Mouse (Mus musculus) cerebellum, adult 11-12 months (tissue): Measurements from ENCODE around the gene Slc46a3.

Source experiments
- DNase-seq: peaks from one replicate; pipeline ENCODE4 v3.0.0; 2022

Slc46a3 gene

DNA sequence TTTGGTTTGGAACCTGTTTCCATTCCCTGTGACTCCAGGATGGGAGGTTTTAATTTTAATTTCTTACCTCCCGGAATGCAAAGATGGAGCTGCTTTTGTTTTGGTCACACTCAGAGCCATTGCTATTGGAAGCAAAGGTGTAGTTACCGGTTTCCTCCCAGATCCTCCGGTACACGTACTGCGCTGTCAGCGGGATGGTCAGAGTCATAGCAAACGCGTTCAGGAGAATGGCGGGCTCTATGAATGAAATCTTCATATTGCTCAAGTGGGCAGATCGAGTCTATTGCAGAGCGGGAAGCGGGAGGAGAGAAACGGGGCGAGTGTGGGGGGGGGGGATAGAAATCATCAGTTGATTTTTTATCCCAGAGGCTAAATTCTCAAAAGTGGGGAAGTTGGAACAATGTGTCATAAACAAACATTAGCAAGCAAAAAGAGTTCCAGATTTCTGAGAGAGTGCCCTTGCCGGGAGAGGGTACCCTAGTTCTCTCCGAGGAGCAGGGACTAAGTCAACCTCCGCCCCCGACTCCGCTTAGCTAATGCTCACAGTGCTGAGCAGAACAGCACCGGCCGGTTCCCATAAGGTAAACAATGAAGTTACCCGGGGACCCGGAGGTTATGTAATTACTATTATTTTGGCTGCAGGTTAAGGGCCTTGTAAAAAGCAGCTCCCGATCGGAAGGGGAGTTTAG, 705 bp downstream of the Slc46a3 start:
- DNase-seq: peak; percentile 52

DNA sequence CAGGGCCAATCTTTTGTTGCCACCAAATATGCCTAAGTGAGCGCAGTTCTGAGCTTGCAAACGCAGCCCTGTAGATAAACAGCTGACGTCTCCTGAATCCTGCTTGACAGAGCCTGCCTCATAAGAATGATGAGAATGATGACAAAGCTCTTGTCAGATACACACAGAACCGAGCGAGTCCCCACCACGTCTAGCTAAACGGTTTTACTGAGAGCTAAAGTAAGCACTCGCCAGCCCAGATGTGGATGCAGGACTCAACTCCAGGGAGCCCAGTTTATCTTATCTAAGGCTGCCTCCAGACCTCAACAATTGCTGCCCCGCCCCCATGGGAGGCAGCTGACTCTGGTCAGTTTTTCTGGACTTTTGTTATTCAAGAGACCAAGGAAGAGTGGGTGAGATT, 1.5 kb downstream of the Slc46a3 start:
- peak; percentile 14 for DNase-seq

DNA sequence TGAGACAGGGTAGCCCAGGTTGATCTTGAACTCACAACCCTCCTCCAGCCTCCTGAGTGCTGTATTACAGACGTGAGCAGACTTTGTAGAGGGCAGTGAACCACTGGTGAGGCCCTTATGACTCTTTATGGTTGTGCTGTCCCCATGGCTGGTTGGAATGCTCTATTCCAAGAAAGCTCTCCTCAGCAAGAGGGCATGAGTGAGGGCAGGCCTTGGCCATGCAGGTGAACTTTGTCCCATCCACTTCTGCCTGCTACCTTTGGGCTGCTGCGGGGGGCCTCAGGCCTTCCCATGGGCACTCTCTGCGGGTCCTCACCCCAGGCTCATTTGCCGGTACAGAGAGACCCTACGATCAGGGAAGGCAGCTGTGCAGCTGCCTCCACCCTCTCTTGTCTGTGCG, 1.9 kb downstream of the Slc46a3 start:
- peak; percentile 20 for DNase-seq

DNA sequence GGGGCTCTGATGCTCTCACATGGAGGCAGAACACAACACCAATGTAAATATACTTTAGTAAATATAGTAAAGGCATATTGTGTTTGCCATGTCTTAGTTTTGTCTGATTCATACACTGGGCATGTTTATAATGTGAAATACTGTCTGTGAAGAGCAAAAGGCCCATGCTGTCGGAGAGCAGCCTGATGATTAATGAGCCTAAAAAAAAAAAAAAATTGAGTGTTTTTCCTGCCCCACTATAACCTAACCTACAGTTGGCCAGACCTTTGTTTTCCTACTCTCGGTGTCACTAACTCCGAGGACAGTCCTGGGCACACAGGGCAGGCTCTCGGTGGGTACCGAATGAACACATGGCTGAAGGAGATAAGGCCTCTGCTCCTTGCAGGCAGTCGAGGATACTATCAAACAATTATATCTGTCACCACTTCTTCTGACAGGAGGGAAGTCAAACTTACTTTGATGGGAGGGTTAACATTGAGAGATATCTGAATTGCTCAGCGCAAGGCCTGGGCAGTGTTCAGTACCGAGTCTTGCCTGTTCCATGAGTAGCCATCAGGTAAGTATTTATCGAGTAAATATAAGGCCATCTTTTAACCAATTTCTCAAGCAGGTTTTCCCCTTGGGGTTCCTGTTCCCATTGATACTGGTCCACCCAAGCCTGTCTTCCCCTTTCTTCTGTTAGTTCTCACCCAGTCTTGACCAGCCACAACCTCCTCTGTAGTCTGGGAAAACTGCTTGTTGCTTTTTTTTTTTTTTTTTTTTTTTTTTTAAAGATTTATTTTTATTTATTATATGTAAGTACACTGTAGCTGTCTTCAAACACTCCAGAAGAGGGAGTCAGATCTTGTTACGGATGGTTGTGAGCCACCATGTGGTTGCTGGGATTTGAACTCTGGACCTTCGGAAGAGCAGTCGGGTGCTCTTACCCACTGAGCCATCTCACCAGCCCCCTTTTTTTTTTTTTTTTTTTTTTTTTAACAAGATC, 6.0 kb downstream of the Slc46a3 start:
- no peak for DNase-seq

DNA sequence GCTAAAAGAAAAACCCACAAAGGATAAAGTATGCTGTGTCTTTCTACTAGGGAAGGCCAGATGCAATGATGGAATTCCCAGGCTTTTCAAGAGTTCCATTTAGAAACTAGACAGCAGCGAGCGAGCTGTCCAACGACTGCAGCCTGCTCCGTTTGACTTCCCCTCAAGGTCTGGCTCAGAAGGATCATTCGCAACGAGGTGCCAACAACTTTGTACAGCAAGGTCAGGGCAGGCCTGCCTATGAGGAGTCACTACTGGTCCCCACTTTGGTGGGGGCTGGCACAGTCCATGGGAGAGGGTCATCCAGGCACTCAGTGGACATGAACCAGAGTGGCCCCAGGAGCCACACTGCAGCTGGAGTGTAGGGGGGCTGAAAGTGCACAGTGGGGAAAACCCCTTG, 11.0 kb downstream of the Slc46a3 start:
- no peak for DNase-seq

DNA sequence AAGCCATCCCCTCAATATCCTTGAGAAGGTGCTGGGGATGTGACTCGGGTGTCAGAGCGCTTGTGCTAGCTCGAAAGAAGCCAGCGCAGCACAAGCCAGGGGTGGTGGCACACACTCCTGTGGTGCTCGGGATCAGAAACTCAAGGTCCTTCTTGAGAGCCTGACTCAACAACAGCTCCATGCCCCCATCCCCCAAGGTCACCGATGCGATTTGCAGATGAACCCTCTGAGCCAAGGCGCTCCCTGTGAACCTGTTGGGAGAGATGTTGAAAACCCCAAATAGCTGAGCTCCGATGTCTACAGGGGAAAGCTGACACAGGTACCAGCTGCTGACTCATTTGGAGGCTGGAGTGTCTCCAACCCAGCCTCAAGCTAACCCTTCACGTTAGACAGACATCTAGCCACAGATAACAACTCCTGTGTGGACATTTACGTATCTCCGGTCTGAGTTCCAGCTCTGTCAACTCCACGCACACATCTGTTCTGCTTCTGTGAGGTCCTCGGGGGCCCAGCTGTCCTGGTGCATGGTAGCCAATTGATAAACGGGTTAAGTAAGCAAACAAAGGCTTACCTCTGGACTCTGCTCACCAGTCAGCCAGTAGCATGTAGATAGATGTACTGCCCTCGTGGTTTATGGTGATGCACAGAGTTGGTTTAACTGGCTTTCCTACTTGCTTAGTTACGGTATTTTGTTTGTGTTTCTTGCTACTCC, 14.5 kb downstream of the Slc46a3 start:
- DNase-seq: no peak

DNA sequence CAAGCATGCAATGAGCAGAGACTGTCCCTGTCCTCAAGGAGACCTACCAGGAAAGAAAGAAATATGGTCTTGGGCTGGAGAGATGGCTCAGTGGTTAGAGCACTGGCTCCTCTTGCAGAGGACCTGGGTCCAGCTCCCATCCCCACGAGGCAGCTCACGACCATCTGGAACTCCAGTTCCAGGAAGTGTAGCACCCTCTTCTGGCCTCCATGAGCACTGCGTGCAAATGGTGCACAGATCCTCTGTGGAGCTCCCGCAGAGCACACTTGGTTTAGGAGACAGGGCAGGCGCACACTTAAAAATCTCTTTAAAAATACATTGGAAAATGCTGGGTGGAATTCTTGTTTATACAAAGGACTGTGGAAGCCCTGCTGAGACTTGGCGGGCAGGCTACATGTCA, 17.1 kb downstream of the Slc46a3 start:
- no peak for DNase-seq

DNA sequence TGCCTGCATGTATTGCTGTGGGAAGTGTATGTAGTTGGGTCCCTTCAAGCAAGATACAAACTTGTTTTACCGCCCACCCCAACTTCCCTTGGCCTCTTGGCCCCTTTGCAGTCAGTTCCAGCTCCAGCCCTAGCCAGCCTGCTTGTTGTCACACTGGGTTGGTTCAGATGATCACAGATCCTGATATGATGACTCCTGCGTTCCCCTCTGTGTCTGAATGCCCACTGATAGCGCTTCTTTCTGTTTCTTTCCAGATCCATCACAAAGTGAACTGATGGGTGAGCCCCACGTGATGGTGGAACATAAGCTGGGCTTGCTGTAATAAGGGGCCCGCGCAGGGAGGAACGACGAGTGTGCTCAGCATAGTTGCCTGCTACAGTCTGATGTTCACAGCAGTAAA, 19.4 kb downstream of the Slc46a3 start:
- no peak for DNase-seq

DNA sequence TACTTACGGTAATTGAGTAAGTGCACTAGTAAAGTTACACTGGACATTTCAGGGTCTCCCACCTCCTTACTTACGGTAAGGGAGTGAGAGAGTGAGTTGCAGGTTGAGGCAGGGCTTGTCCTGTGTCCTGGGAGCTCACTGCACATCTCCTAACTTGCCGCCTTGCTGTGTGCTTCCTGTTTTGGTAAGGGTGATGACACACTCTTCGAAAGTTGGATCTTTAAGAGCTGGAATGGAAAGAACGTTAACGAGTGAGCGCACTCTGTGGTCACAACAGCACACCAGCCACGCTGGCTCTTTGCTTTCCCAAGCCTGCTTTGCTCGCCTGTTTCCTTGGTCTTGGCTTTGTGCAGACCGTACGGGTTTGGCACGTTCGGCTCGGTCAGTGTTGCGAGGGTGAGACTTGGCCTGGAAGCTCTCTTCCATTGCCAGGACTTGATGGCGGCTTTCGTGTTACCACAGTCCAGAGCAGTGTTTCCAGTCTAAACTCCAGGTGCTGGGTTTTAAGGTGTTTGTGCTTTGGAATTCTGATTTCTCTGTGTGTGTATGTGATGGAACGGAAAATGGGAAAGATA, 20.0 kb downstream of the Slc46a3 start:
- DNase-seq: no peak

DNA sequence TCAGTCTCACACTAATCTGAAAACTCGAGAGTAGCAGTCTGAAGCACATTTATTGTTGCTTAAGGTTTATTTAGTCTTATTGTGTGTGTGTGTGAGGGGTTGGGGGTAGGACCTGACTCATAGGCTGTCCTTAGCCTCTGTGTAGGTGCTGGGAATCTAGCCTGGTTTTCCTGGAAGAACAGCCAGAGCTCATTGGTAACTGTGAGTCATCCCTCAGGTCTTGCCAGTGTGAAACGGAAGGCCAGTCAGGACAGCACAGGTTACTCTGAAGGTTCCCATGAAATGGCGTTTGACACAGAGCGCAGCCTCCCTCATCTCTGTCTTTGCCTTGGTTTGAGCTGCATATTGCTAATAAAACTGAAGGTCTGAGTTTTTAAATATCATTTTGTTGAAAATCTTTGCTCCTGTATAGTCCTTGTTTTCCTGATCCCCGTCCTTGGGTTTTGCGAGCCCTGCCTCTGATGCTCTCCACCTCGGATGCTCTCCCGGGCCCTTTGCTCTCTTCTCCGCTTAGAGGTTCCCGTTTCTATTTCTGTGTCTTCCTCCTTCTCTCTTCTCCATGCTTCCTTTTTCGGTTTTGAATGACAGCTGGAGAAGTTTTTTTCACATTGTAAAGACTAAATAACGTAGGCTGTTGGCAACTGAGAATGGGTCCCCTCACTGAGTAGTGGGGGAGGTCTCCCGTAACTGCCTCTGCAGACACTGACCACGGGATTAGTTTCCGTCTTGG, 23.4 kb downstream of the Slc46a3 start:
- no peak for DNase-seq

DNA sequence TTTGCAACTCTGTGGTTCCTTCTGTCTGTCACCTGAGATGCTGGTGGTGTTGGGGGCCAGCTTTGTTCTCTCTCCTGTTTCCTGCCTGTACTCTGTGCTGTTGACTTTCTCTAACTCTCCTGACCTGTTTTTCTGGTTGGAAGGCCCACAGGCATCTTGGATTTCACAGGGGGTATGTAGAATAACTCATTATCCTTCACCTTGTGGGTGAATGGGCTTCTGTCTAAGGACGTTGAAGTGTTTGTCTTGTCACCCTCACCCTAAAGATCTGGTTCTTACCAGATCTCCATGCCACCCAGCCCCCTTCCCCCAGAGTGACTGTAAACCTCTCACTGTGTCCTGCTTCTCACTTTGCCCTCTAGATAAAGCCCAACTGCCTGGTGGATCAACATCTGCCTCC, 24.3 kb downstream of the Slc46a3 start:
- DNase-seq: no peak

DNA sequence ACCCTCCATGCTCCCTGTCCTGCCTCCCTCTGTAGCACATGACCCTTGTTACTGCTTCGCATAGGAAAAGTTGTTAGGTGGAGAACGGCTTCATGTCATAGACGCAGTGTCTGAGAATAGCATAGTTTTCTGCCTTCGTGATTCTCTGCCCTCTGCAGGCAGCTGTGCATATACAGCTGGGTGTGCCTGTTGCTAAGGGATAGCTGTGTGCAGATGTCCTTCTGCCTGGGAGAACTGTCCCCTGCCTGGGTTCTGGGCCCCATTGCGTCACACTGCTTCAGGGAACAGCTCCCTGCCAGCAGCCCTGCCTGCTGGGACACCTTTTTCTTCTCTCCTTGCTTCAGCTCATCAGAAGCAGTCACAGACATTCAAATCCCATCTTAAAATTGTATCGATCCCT, 25.0 kb downstream of the Slc46a3 start:
- no peak for DNase-seq

DNA sequence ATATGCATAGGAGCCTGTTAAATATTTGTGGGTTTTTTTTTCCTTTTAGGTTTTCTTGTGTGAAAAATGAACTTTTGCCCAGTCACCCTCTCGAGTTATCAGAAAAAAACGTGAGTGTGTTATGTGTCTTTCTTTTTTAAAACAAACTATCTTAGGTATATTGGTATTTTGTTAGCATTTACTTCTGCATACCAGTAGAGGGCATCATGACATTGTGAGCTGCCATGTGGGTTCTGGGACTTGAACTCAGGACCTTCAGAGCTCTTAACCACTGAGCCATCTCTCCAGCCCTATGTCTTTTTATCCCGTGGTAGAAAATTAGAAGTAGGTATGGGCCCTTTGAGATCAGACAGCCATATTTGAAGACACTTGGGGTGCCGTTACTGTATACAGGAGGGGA, 25.9 kb downstream of the Slc46a3 start:
- no peak for DNase-seq

DNA sequence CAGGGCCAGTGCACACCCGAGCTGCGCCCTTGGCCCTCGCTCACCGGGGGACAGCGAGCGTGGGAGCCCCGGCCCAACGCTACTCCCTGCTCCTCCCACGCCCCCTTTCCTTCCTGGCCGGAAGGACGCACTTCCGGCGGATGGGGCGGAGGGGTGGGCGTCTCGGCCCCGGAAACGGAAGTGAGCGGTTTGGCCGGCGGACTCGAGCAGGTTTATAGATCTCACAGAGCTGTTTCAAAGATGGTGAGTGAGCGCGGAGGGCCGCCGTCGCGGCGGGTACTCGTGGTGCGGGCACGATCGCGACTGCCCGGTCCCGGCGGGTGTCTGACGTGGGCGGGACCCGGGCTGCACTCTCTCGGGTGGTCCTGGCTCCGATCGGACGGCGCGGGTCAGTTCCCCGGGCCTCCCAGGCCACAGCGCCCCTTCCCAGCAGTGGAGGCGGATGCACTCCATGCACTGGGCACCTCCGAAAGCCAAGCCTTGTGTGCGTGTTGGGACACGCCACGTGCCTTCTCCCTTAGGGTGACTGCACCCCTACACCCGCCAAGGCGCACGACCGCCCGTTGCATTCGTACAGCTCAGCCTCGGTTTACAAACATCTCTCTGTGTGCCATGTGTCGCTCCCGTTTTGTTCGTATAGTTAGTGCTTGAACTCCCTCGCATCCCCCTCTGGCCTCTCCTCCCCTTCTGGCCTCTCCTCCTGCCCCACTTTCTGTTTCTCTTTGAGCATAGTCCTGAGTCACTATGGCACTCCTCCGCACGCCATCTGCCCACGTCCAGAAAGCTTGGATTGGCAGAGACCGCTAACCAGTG, 34.0 kb downstream of the Slc46a3 start, which contains the start of gene Pomp:
Gene Pomp, plus strand, starts transcription at position 13 of the 813 bp plus-strand sequence.
- peak; percentile 83 for DNase-seq

DNA sequence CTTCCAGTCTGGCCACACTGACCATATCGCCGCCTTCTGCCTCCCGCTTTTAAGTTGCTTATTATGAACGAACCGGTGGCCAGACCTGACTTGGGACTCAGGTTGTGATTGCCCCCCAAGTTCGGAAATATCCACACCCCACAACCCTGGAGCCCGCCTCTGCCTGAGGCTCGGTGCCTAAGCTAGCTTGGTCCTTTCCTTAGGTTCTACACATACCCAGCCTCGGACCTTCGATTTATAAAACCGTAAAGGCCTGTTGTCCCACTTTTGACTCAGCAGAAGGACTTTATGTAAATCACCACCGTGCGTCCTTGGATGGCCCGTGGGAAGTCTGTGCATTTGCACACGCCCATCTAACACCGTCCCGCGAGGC, 34.6 kb downstream of the Slc46a3 start:
- DNase-seq: no peak

DNA sequence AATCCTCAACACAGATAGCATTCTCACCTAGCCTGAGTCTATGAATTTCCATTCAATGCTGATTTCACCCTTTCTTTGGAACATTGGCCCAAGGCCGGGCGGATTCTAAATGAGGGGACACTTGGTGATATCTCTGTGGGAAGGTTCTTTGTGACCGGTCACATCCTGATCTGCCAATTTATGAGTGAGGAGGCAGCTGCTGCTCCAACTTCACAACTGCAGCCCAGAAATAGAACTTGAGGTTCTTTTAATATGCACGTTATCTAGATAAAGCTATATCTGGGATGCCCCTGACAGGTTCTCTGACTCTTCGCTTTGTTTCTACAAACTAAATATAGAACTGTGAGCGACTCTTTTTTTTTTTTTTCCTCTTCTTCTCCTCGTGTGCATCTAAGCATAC, 44.4 kb downstream of the Slc46a3 start:
- DNase-seq: no peak

DNA sequence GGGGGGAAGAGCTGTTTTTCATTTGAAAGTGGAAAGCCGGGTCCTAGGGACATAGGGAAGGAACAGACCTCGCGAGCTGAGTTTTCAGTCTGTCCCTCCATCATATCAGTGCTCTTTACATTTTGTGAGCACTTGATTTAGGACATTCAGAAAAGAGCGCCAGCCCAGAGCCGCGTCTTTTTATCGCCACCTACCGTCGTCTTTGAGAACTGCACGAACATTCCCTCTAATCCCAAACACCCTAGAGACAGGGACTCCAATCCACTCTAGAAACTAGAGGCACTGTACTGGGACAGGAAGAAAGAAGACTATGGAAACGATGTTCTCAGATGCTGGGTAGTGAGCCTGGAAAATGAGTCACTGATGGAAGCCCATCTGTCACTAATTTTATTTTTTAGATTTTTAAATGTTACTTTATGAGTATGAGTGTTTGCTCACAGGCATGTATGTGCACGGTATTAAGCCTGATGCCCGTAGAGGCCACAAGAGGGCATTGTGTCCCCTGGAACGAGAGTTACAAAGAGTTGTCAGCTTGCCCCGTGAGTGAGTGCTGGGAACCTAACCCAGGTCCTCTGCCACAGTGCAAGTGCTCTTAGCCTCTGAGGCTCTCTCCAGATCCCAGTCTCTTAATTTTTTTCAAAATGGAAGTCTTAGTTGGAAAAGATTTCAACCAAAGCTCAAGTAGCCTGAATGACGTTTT, 46.3 kb downstream of the Slc46a3 start:
- peak; percentile 32 for DNase-seq

DNA sequence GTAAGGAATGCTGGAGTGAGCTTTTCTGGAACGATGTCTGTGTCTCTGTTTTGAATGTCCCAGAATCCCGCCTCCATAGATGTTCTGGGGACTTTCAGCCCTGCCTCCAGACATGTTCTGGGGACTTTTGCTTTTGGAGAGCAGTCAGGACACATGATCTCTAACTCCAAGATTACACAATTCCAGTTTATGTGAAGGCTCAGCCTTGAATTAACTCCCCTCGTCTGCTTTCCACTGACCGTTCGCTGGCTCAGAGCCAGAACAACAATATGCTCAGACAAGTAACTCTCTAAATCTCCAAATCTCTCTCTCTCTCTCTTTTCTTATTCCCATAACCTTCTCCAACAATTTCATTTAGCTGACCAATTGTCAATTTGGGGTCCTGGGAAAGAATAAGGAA, 47.3 kb downstream of the Slc46a3 start:
- DNase-seq: no peak

DNA sequence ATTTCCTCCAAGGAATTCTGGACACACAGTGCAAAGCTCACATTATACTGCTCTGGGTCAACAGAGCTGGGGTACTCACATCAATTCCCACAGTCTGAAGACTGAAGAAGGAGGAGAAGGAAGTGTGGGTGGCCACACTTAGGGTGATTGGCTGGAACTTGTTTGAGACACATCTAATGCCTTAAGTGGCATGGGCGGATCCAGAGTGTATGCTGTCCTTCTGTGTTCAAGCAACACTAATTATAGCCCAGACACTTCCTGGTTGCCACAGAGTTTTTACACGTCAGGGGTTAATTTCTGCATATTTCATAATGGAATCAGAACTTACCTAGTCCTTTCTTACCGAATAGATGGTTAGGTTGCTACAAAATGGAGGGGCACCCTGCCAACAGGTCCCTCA, 49.3 kb downstream of the Slc46a3 start:
- DNase-seq: no peak

DNA sequence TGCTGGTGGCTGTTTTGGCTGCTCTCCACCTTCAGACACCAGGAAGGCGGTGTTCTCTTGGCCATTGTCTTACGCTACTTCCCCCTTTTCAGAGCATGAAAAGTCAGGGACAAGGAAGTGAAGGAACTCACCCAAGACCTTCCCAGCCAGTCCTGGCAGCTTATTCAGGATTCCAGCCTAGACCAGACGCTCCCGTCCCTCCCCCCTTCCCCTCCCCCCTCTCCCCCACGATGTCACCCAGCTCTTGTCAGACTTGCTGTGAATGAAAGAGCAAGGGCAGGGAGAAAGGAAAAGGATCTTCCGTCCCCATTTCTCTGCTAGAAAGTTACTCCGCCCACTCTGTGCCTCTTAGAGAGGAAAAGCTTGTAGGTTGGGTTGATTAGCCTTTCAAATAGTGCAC, 51.3 kb downstream of the Slc46a3 start:
- no peak for DNase-seq

DNA sequence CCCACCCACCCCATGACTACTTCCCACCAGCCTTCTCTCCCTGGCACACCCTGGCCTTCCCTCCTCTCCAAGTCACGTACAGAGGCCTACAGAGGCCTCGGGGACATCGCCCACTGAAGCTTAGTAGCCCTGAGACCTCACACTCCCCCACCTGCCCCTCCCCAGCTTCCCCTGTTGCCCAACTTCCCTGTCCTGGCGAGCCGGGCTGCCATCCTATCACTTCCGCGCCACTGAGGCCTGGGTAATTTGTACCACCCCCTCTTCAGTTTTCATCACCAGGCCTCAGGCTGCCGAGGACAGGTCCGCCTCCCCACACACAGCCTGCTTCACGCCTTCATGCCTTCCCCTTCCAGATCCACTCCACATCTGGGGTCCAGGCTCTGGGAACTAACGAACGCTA, 55.2 kb downstream of the Slc46a3 start:
- DNase-seq: no peak
